Mouse (Mus musculus) layer of hippocampus, adult 18-20 months (tissue): Measurements from ENCODE around the gene Rdm1. TPM values are rescaled to one million over a fixed set of nuclear protein-coding genes. Genes with fewer than 3 reads are reported as not detected.

ENCODE experiments used
- DNase-seq, 2 experiments: peaks; one replicate each; pipeline ENCODE4 v3.0.0; 2022; ENCODE audit warnings: low spot score in 2 of 2
- total RNA-seq, 2 experiments: library from RNA; stranded (reverse); gene quantifications; 2 replicates each; pipeline ENCODE4 v1.2.3; 2021

Gene Rdm1
- total RNA-seq, 2 experiments from 2014 or later = 12.0 to 15.0 TPM

DNA sequence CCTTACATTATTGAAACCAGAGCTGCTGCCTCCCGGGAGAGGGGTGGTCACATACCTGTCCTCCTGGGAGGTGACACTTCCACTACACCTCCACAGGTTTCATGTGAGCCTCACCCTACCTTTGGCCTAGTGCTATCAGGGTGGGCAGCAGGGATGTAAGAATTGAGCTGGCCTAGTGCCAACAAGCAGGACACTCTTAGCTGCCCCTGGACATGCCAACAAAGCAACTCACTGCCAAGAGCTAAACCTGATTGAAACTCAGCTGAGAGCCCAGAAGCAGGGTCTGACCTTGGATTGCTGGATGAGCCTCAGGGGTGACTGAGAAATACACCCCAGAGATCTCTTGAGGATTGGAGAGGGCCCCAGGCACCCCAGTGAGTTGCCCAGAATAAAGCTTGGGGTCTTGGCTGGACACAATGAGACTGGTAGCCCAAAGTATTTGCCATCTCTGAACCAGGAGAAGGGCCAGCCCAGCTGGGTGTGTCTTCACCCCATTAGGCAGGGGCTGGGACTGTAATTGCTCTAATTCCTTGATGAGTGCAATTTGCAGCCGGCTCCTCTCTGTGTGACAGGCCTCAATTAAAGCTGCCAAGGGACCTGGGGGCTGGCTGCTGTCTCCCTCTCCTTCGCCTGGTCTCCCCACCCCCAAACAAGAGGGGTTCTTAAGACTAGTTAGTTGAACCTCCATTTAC is 53.8 kb downstream of the Rdm1 start:
- no peak for DNase-seq

DNA sequence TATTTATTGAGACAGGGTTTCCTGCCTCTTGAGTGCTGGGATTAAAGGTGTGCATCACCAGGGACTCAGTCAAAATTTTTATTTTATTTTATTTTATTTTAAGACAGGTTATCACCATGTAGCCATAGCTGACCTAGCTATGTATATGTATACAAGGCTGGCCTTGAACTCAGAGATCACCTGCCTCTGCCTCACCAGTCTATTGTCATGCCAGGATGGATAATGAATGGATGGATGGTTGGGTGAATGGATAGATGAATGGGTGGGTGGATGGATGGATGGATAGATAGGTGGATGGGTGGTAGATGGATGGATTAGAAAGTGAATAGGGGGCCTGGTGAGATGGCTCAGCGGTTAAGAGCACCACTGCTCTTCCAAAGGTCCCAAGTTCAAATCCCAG is 55.0 kb downstream of the Rdm1 start:
- no peak for DNase-seq

- no peak for DNase-seq
Observed at GRCm38 (mm10) chr11:101682410-101682960, 55.5 kb downstream of the Rdm1 start.

Other genes with a start within 250 kb of the Rdm1 start
- 10 to 100 TPM; 45.9 to 51.1 TPM for gene Aarsd1, start 209.6 kb upstream of the Rdm1 start, total RNA-seq
- gene Gm27029, start 202.4 kb upstream of the Rdm1 start, total RNA-seq = 1 to 10 TPM; 6.3 to 6.4 TPM
- 10 to 100 TPM; 36.5 to 36.8 TPM for gene Rundc1, start 202.1 kb upstream of the Rdm1 start, total RNA-seq
- gene Ptges3l, start 201.9 kb upstream of the Rdm1 start, total RNA-seq = 1 to 10 TPM in 1 of 2 experiments, under 1 TPM in 1; 0.99 to 2.0 TPM
- gene Rpl27, start 184.9 kb upstream of the Rdm1 start, total RNA-seq = 10 to 100 TPM; 40.7 to 42.5 TPM
- gene Ifi35, start 178.8 kb upstream of the Rdm1 start, total RNA-seq = 1 to 10 TPM; 2.4 to 2.7 TPM
- 100 to 1,000 TPM; 111 to 120 TPM for gene Rnd2, start 162.2 kb upstream of the Rdm1 start, total RNA-seq
- gene Vat1, start 161.0 kb upstream of the Rdm1 start, total RNA-seq = 10 to 100 TPM; 32.1 to 33.8 TPM
- 1 to 10 TPM in 1 of 2 experiments, under 1 TPM in 1; 0.56 to 1.0 TPM for gene Brca1, start 75.2 kb upstream of the Rdm1 start, total RNA-seq
- 100 to 1,000 TPM; 134 to 138 TPM for gene Nbr1, start 75.0 kb upstream of the Rdm1 start, total RNA-seq
- 1 to 10 TPM; 1.2 to 2.0 TPM for gene Tmem106a, start 45.0 kb upstream of the Rdm1 start, total RNA-seq
- not detected for gene Gm11634, start 27.9 kb upstream of the Rdm1 start, total RNA-seq
- 10 to 100 TPM; 16.8 to 32.1 TPM for gene Arl4d, start 38.3 kb downstream of the Rdm1 start, total RNA-seq
- gene Dhx8, start 105.7 kb downstream of the Rdm1 start, total RNA-seq = 10 to 100 TPM; 35.2 to 35.9 TPM
- gene Etv4, start 158.2 kb downstream of the Rdm1 start, total RNA-seq = 10 to 100 TPM in 1 of 2 experiments, 1 to 10 TPM in 1; 9.0 to 10.6 TPM